Mouse (Mus musculus) kidney, postnatal 4 days (tissue): ENCODE measurements around the gene Tspan6.

Experiments used
- DNase-seq, 2 experiments: peaks; one replicate each; pipeline ENCODE4 v3.0.0; 2021; ENCODE audit warnings: mixed read lengths in 2 of 2

The Tspan6 gene

DNA sequence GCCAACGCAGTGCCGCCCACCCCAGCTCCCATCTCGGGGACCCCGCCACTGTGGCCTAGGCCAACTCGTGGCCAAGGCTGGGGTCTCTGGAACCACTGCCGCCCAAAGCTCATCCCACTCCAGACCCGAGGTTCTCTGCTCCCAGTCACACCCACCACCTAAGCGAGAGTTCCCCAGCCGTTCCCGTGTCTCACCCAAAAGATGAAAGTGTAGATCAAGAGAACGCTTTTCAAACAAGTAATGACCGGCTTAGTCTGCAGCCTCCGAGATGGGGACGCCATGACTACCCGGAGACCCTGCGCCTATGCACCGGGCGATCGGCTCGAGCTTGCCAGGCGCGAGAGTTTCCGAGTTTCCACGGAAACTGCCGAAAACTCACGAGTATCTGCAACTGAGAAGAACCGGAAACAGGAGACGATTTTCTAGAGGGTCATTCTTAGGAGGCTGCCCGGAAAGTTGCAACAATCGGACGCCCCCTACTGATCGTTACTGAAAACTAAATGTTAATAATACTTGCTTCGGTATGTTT, at the start of gene Tspan6:
Gene Tspan6 (minus strand): TSS at position 416 of the 529 bp plus-strand sequence.
- DNase-seq = peak; percentile 90 to 91

DNA sequence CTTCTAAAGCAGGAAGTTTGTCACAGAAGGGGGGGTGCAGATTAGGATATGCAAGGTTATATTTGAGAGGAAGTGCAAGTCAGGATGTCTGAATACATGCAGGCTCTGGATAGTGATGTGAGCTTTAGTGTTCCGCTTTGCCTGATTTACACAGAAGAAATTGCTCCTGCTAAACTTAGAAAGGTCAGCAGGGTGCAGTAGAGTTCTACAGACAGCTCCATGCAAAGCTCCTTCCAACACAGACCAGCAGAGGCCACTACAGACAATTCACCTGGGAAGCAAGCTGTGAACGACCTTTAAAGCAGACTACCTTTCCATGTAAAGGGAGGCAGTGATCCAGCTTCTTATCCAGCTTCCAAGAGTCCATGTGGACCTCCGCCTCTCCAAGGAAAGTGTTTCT, 49.2 kb upstream of the Tspan6 start:
- peak; percentile 48 to 66 for DNase-seq

DNA sequence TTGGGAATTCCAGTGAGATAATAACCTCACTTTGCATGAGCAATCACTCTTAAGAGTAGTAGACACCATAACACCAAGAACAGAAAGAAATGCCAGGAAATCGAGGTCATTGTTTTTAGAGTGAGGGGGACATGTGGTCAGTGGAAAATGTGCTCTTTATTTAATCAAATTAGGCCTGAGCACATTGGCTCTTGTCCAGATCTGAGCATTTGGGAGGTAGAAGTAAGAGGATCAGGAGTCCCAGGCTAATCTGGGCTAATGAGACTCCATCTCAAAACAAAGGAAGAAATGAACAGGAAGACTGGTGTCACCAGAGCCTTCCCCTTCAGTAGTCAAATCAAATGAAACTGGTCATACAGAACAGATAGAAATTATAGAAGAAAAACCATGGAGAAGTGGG, 41.3 kb upstream of the Tspan6 start:
- no peak for DNase-seq

DNA sequence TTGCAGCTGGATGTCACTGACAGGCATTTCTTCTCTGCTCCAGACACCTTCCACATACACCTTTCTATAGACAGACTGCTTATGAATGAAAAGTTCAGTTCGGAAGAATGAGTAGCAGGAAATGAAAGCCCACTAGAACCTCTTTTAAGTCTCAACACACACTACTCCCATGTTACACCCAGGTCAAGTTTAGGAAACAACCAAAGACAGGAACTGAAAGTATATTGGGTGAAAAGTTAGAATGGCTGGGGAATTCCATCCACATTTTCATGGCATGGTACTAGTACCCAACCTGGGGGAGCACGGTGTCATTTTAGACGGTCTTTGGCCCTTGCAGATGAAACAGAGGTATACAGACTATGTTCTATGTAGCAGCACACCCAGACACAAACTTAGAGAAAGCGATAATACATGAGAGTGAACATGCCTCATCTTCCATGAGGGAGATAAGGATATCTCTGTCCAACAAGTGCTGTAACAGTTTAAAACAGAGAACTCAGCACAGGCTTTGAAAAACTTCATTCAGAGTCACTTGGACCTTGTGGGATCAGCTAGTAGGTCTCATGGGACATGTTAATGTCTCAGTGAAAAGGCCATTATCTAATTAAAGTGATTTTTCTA, 38.5 kb upstream of the Tspan6 start:
- DNase-seq = no peak

DNA sequence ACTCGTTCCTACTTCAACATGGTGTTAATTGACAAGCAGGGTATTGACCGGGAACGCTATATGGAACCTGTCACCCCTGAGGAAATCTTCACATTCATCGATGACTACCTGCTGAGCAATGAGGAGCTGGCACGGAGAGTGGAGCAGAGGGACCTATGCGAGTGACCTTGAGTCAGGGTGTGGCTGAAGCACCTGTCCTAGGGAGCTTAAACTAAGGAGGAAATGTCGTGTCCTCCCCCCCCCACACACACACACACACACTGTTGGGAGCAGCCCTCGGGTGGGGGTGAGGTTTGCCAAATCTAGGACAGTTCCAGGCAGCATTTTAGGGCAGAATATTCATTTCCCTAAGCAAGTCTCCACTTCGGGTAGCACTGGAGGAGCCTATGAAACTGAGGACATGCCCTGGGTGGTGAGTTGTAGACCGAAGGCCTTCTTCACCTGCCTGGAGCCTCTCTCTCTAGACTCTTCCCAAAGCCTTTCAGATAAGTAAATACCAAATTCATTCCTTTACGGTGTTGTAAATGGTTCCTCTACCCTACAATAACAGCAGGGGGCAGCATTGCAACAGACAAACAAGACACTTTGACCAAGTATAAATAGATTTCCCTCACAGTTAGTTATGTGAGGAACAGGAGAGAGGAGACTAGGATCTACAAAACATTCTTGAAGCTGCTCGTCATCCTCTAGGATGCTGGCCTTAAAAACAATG, 33.2 kb upstream of the Tspan6 start:
- peak in 1 of 2 experiments; percentile 40 for DNase-seq

DNA sequence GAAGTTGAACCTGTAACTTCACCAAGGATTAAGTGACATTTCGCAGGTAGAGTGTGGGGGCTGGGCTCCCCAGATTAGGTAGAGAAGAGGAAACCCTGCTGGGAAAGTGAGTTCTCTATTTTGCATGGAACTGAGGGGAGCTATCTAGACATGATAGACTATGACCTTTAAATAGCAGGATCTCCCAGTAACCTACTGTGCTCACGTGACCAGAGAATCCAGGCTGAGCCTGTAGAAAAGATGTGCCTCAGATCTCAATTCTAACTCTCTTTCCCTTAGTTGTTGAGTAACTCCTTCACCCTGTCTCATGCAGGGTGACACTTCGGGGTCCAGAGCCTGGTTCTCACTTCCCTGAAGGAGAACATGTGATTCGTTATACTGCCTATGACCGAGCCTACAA, 28.5 kb upstream of the Tspan6 start:
- no peak for DNase-seq

DNA sequence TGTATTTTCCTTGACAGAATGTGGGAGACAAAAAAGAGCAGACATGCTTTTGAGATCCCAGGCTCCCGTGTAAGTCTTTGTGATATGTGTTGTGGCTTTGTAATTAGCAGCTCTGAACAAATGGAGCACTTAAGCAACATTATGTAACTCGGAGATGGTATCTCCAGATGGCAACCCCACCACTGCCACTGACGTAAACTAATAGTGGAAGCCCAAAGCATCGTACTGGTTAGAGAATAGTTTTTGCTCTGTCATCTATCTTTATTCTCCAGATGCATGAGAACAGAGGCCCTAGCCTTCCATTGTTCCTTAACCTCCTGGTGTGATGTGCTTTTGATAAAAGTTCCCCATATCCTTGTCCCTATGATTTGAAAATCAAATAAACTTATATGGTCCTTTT, 23.0 kb upstream of the Tspan6 start:
- DNase-seq = no peak

DNA sequence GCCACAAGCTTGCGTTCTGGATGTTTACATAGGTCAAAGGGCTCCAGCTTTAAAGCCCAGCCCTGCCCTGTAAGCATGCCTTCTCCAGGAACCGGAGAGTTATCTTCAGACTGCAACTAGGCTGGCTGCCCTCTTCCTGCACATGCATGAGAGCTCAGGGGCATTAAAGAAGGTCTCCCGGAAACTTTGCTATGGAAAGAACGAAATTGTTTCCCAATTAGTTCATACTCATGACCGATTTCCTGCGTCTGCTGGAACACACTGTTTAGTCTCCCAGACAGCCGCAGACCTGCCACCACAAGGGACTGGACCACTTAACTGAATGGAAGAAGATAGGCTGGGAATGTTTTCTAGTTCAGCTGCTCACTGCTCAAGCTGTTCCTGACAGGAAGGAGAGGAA, 16.0 kb upstream of the Tspan6 start:
- DNase-seq = peak in 1 of 2 experiments; percentile 14

DNA sequence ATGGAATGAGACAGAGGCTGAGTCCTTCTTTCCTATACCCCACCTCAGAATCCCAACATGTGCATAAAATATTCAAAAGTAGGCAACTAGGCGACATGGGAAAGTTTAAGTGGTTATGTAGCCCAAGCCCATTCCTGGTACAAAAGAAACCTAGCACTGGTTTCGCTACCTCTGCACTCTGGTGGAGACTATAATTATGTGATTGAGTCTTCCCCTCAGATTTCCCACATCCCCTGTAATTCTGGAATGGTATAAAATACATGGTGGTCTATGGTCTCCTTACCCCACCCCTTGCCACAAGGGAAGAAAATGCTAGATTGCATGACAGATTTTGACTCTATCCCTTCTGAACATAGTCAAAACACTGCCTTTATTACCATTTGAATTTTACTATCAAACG, 14.8 kb upstream of the Tspan6 start:
- no peak for DNase-seq

DNA sequence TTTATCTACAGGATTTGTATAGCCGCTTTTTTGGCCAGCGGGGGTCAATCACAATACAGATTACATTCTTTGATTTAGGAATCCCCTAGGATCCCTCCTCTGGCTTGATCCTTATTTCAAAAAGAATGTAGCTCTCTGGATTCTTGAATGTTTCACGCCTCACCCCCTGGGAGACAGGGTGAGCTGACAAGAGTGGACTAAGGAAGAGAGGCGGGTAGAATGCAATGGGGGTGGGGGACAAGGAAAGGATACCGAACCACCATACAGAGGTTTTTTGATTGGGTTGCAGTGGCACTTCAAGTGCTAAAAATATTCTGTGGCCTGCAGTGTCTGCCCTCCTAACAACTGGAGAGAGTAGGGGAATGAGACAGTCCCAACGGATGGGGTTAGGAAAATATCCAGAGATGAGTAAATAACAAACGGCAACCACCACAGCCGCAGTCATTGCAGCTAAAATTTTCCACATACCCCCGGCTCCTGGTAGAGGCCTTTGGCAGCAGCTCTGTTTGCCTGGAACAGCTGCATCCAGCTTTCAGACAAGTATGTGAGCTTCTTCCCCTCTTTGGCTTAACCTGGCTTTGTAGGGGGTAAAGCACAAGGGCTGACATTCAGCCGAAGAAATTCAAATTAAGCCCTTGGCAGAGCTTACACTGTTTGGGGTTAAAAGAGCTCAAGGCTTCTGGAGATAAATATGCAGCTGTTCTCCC, 13.3 kb upstream of the Tspan6 start:
- DNase-seq = peak; percentile 25 to 48

DNA sequence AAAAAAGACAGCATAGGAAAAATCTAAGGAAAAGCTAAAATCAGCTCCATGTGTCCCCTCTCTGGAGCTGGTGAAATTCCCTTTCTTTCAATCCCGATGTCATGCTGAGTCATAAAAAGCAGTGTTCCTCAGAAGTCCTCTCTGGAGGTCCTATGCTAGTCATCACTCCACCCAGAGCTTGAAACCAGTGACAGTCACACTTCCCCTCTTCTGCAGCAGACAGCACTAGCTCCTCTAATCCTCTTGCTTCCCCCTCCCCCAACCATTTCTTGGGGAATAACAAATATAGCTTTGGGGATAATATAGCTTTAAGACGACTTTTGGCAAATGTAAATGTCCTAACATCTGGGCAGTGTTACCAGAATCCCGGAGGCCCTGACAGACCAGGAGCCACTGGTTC, 10.0 kb upstream of the Tspan6 start, which contains the start of gene Srpx2:
Gene Srpx2 (plus strand): TSS at position 166 of the 400 bp plus-strand sequence.
- no peak for DNase-seq

DNA sequence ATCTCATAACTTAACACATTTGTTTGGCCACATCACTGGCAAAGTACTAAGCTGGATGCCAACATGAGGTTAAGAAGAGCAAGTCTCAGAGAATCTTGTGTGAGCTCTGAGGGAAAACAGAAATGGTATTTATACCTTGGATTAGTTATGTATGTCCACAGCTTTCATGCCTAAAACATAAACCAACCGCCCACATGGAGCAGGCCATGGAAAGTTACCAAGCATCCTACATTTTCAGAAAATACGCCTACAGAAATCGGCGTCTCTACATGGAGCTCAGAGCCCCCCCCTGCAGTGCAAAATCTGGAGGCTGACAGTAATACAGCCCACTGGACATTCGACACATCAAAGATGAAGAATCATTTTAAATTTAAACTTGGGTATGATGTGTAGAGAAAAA, 10.1 kb downstream of the Tspan6 start:
- no peak for DNase-seq

DNA sequence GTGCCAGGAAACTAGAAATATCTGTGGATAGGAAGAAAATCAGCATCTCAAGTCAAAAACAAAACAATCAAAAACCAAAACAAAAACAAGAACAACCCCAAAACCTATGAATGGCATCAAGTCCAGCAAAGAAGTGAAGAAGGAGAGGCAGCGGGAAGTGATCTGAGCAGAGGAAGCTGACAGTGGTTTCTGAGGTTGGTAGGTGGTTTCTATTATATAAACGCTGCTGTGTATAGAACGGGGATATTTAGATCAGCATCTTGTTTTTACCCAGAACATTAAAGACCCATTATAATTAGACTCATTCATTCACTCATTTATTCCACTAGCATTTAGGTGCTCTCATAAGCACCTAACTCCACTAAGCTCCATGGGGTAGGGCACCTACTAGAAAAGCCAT, 10.9 kb downstream of the Tspan6 start:
- no peak for DNase-seq

DNA sequence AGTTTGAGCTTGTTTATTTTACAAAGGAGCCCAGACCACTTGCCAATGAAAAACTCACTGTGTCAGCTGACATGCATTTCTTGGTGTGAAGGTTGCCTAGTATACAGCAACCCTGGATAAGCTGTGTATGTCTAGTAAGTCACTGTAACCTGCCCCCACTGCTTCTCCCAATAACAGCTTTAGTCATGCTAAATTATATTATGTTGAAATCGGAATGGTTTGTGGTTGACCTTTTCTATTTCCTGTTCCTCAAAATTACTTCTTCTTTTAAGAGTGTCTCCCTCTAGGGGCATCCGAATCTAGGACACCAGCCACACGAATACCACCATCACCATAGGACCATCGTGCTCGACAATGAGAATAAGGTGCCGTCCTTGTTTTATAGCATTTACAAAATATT, 28.5 kb downstream of the Tspan6 start:
- DNase-seq = no peak

DNA sequence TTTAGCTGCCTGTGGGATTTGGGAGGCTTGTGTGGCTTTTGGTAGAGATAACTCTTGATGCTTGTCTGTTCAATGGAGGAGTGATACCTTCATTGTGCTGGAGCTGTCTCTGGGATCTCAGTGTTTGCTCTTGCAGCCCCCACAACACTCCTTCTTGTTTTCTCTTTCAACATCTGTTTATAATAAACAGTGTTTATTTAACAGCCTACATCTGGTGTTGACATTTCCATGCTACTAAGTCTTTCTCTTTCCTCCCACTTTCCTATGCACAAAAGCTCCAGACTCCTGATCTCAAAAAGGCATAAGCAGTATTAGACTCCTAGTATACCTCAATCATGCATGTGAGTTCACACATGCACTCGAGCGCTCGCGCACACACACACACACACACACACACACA, 44.6 kb downstream of the Tspan6 start:
- no peak for DNase-seq

DNA sequence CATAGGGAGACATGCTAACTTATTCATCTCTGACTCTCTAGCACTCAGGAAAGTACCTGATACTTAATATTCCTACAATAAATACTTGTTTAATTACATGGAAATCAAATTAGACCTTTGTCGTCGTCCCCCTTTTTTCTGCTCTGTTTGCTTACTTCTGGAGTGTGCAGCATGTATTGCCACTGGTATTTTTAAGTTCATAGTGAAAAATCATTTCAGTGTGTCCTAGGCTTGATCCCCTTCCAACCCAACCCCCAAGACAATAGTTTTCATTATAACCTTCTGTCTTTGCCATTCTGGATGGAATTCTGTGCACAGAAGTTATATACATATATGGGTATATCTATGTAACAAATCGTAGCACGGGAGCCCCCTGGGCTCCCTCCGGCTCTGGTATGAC, 47.5 kb downstream of the Tspan6 start, which contains the start of gene Tnmd:
Gene Tnmd (plus strand): TSS at position 301 of the 400 bp plus-strand sequence.
- DNase-seq = no peak
